Mouse (Mus musculus): ENCODE data around the gene Ifit3.

GRCm38 (mm10) chr19:34573650-34574049 is 9.7 kb upstream of the Ifit3 start:
- TF ChIP-seq POLR2A (IDR thresholded peaks at IDR 0.05; ENCODE audit: low read depth, low read length) (no peak), CTCF (conservative IDR thresholded peaks at IDR 0.05; ENCODE audit: insufficient read depth, insufficient read length, low read depth, low read length) (no peak)

All from kidney, adult 2 months (tissue).